Mouse (Mus musculus): Measurements from ENCODE around the gene Ubr1.

- TF ChIP-seq CTCF (IDR thresholded peaks at IDR 0.05; ENCODE audit: control insufficient read depth, insufficient read depth, insufficient replicate concordance, low read depth, low read length) (no peak), POLR2A (IDR thresholded peaks at IDR 0.05; ENCODE audit: control insufficient read depth, low read depth, low read length) (no peak)
Measured at GRCm38 (mm10) chr2:120960261-120960660, 10.3 kb downstream of the Ubr1 start.
